Mouse (Mus musculus) liver, postnatal 0 days (tissue): Measurements from ENCODE around the gene C1d. TPM values are rescaled to one million over a fixed set of nuclear protein-coding genes. Genes with fewer than 3 reads are reported as not detected.

Source experiments
- ATAC-seq: fragments of 200-750 bp; cut with Nextera tagmentation; 2 replicates; pipeline ENCODE4 v1.8.0; 2017; ENCODE audit warnings: mild to moderate bottlenecking, moderate library complexity
- DNase-seq: peaks from one replicate; pipeline ENCODE4 v3.0.0-alpha.2; 2016
- H3K27ac ChIP-seq: fragments of 300-500 bp; sonication (generic); 2 replicates; pipeline ENCODE4 v1.5.1; 2014; ENCODE audit warnings: antibody characterized with exemption, moderate library complexity, mild to moderate bottlenecking, low read depth
- H3K27me3 ChIP-seq: fragments of 300-500 bp; sonication (generic); 2 replicates; pipeline ENCODE4 v1.6.1; 2014; ENCODE audit warnings: low read length, control low read depth, mixed read lengths; ENCODE audit not compliant: insufficient read depth
- H3K36me3 ChIP-seq: fragments of 300-500 bp; sonication (generic); replicated peaks from 2 replicates; pipeline ENCODE4 v1.6.1; 2014; ENCODE audit warnings: mild to moderate bottlenecking, control low read depth, low read length, moderate library complexity, mixed read lengths; ENCODE audit not compliant: insufficient read depth
- H3K4me1 ChIP-seq: fragments of 300-500 bp; sonication (generic); 2 replicates; pipeline ENCODE4 v1.6.1; 2014; ENCODE audit warnings: antibody characterized with exemption, mild to moderate bottlenecking, control low read depth; ENCODE audit not compliant: insufficient read depth
- H3K4me2 ChIP-seq: fragments of 300-500 bp; sonication (generic); 2 replicates; pipeline ENCODE4 v1.6.1; 2014; ENCODE audit warnings: low read depth, mild to moderate bottlenecking, low read length, moderate library complexity, mixed read lengths
- H3K4me3 ChIP-seq: fragments of 300-500 bp; sonication (generic); 2 replicates; pipeline ENCODE4 v1.5.1; 2014; ENCODE audit warnings: low read depth, low read length
- H3K9ac ChIP-seq: fragments of 300-500 bp; sonication (generic); replicated peaks from 2 replicates; pipeline ENCODE4 v1.6.1; 2014; ENCODE audit warnings: mild to moderate bottlenecking, moderate library complexity
- H3K9me3 ChIP-seq: fragments of 300-500 bp; sonication (generic); 2 replicates; pipeline ENCODE4 v1.6.1; 2016; ENCODE audit warnings: mild to moderate bottlenecking, control low read depth, low read length, mixed read lengths
- CTCF ChIP-seq: sonication (generic); IDR thresholded peaks from 2 replicates; pipeline ENCODE4 v1.5.1; 2016; ENCODE audit warnings: antibody characterized with exemption, low read depth
- EP300 ChIP-seq: IDR thresholded peaks from 2 replicates; pipeline ENCODE4 v1.6.1; 2016; ENCODE audit warnings: antibody characterized with exemption, low read depth, mild to moderate bottlenecking
- WGBS: fragments of 180-500 bp; shearing (Covaris S2); extraction: QIAGEN DNeasy Blood & Tissue Kit; methylation state at CpG from one replicate; pipeline ENCODE4 v1.1.7; 2014; ENCODE audit not compliant: insufficient replicate concordance; 5-methylcytosine and 5-hydroxymethylcytosine counted together
- polyA plus RNA-seq: library from polyadenylated mRNA; unstranded; fragments of >200 nt; fragmentation: Nextera tagmentation; extraction: Ambion mirVana; gene quantifications from 2 replicates; pipeline ENCODE4 v1.2.1, GENCODE M21; 2015

C1d gene
- polyA plus RNA-seq, 1 experiment from 2014 or later, result 46.4 TPM

GRCm38 (mm10) chr11:17267176-17267575 is 9.8 kb downstream of the C1d start:
- no peak overlapping the region for H3K27ac ChIP-seq
- no peak for DNase-seq
- H3K4me2 ChIP-seq, result no peak overlapping the region
- no peaks in the 10 kb centered on the region for H3K27me3 ChIP-seq
- H3K9ac ChIP-seq, result no peak overlapping the region
- H3K36me3 ChIP-seq, result peaks cover 22% of the 10 kb centered on the region
- no peaks in the 10 kb centered on the region for H3K4me1 ChIP-seq
- no peak overlapping the region for H3K4me3 ChIP-seq
- ATAC-seq, result no peak
- TF ChIP-seq CTCF, result no peak
- no peak for TF ChIP-seq EP300
- no peaks in the 10 kb centered on the region for H3K9me3 ChIP-seq
- 87% methylated on average over 4 of the region's 4 CpGs for WGBS

- Histone ChIP-seq H3K36me3 (peaks cover 19% of the 10 kb centered on the region), H3K27ac (no peak overlapping the region), H3K4me1 (no peaks in the 10 kb centered on the region), H3K27me3 (no peaks in the 10 kb centered on the region), H3K9ac (no peak overlapping the region), H3K4me2 (no peak overlapping the region), H3K4me3 (no peak overlapping the region), H3K9me3 (no peaks in the 10 kb centered on the region)
- no peak for DNase-seq
- no peak for TF ChIP-seq CTCF
- no peak for TF ChIP-seq EP300
- 83% methylated on average over 1 of the region's 1 CpGs for WGBS
- ATAC-seq, result no peak
Measured at GRCm38 (mm10) chr11:17268801-17269200, 11.4 kb downstream of the C1d start.

GRCm38 (mm10) chr11:17279959-17280358 is 22.6 kb downstream of the C1d start:
- 15% methylated on average over 9 of the region's 9 CpGs for WGBS
- Histone ChIP-seq H3K4me1 (no peaks in the 10 kb centered on the region), H3K27me3 (no peaks in the 10 kb centered on the region), H3K4me2 (no peak overlapping the region), H3K27ac (no peak overlapping the region), H3K9me3 (no peaks in the 10 kb centered on the region), H3K9ac (no peak overlapping the region), H3K36me3 (no peaks in the 10 kb centered on the region), H3K4me3 (no peak overlapping the region)
- no peak for TF ChIP-seq EP300
- TF ChIP-seq CTCF, result peak; percentile 89
- ATAC-seq (no peak), DNase-seq (peak; percentile 40)

- WGBS, result 56% methylated on average over 10 of the region's 10 CpGs
- no peak for ATAC-seq
- H3K27me3 ChIP-seq, result no peaks in the 10 kb centered on the region
Measured at GRCm38 (mm10) chr11:17284055-17284454, 26.7 kb downstream of the C1d start.

GRCm38 (mm10) chr11:17288884-17289283 is 31.5 kb downstream of the C1d start:
- Histone ChIP-seq H3K9me3 (no peaks in the 10 kb centered on the region), H3K4me2 (no peak overlapping the region), H3K9ac (no peak overlapping the region), H3K27ac (no peak overlapping the region), H3K36me3 (no peaks in the 10 kb centered on the region), H3K27me3 (no peaks in the 10 kb centered on the region), H3K4me1 (no peaks in the 10 kb centered on the region), H3K4me3 (no peak overlapping the region)
- TF ChIP-seq CTCF (no peak), EP300 (no peak)
- no peak for ATAC-seq
- no peak for DNase-seq

More at GRCm38 (mm10) chr11:17284055-17284454, 26.7 kb downstream of the C1d start:
- DNase-seq, result peak; percentile 34
- Histone ChIP-seq H3K9me3 (no peaks in the 10 kb centered on the region), H3K4me2 (no peak overlapping the region), H3K4me3 (no peak overlapping the region), H3K27ac (no peak overlapping the region), H3K36me3 (no peaks in the 10 kb centered on the region), H3K4me1 (no peaks in the 10 kb centered on the region), H3K9ac (no peak overlapping the region)
- TF ChIP-seq EP300, result no peak
- peak; percentile 67 for TF ChIP-seq CTCF

GRCm38 (mm10) chr11:17306007-17306891 is 48.9 kb downstream of the C1d start:
- DNase-seq (no peak), ATAC-seq (no peak)
- TF ChIP-seq CTCF (no peak), EP300 (no peak)
- no peak overlapping the region for H3K9ac ChIP-seq
- H3K4me2 ChIP-seq, result no peak overlapping the region
- WGBS, result 66% methylated on average over 8 of the region's 8 CpGs
- H3K36me3 ChIP-seq, result no peaks in the 10 kb centered on the region
- no peak overlapping the region for H3K27ac ChIP-seq
- H3K27me3 ChIP-seq, result no peaks in the 10 kb centered on the region
- no peaks in the 10 kb centered on the region for H3K9me3 ChIP-seq
- H3K4me1 ChIP-seq, result no peaks in the 10 kb centered on the region
- H3K4me3 ChIP-seq, result no peak overlapping the region
